Mouse (Mus musculus): ENCODE results near the gene Rft1. TPM values are rescaled to one million over a fixed set of nuclear protein-coding genes. Genes with fewer than 3 reads are reported as not detected.

Gene Rft1
- polyA plus RNA-seq, 1 experiment from 2014 or later: 8.4 TPM

DNA sequence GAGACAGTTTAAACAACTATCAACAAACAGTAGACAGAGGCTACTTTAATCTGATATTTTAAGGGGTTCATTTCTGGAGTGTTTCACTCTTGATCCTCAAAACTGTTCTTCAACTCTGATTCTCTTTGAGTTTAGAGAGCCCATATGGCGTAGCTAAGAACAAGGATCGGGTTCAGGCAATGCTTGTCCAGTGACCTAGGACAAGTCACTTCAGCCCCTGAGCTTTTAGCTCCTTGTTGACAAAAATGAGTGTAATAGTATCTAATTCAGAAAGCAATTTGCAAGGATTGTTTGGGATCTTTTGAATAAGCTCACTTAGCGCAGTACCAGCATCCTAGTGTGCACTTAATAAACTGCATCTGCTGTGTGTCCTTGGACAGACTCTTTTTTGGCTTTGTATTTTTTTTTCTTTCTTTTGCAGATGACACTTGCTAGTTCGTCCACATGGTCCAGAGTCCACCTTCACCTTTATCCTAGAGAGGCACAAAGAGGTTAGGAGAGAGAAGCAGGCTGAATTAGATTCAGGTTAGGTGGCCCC is 600 bp downstream of the Rft1 start:
- H3K9me3 ChIP-seq (ENCODE audit: control insufficient read depth): no peaks in the 10 kb centered on the region
- H3K4me2 ChIP-seq (replicated peaks; ENCODE audit: low read depth): peak overlapping the region; percentile 64
- peaks cover 12% of the 10 kb centered on the region for H3K36me3 ChIP-seq (ENCODE audit: control insufficient read depth, insufficient read depth)
- H3K4me1 ChIP-seq (replicated peaks; ENCODE audit: control insufficient read depth, insufficient read depth, low read length): no peaks in the 10 kb centered on the region
- peak overlapping the region; percentile 86 for H3K27ac ChIP-seq (ENCODE audit: low read depth, low read length)
- TF ChIP-seq CTCF (IDR thresholded peaks at IDR 0.05; ENCODE audit: low read depth): no peak
- 25% methylated on average over 4 of the region's 4 CpGs for WGBS
- H3K9ac ChIP-seq (ENCODE audit: low read depth, low read length): peak overlapping the region; percentile 82
- H3K27me3 ChIP-seq (replicated peaks; ENCODE audit: control insufficient read depth, insufficient read depth, low read length): no peaks in the 10 kb centered on the region
- peak overlapping the region; percentile 67 for H3K4me3 ChIP-seq (ENCODE audit: low read depth, low read length)
- no peak for ATAC-seq

DNA sequence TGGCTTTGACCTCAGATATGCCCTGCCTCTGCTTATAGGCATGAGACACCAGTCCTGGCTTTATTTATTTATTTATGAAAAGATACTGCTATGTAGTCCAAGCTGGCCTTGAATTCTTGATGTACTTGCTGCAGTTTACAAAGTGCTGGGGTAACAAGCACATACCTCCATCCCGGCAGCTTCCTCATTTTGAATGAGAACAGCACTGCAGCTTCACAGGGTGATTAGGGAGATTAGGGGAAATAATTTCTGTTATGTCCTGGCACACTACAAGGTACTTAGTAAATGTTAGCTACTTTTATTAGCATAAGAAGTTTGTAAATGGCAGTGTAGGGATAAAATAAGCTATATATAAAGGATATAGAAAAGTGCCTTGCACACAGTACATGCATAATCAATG is 1.4 kb downstream of the Rft1 start:
- WGBS: 84% methylated on average over 1 of the region's 1 CpGs
- Histone ChIP-seq H3K9me3 (ENCODE audit: control insufficient read depth) (no peaks in the 10 kb centered on the region), H3K27ac (ENCODE audit: low read depth, low read length) (no peak overlapping the region), H3K4me3 (ENCODE audit: low read depth, low read length) (no peak overlapping the region), H3K9ac (ENCODE audit: low read depth, low read length) (no peak overlapping the region), H3K4me2 (replicated peaks; ENCODE audit: low read depth) (no peak overlapping the region), H3K36me3 (ENCODE audit: control insufficient read depth, insufficient read depth) (peaks cover 20% of the 10 kb centered on the region), H3K4me1 (replicated peaks; ENCODE audit: control insufficient read depth, insufficient read depth, low read length) (no peaks in the 10 kb centered on the region), H3K27me3 (replicated peaks; ENCODE audit: control insufficient read depth, insufficient read depth, low read length) (no peaks in the 10 kb centered on the region)
- TF ChIP-seq CTCF (IDR thresholded peaks at IDR 0.05; ENCODE audit: low read depth): no peak
- no peak for ATAC-seq

DNA sequence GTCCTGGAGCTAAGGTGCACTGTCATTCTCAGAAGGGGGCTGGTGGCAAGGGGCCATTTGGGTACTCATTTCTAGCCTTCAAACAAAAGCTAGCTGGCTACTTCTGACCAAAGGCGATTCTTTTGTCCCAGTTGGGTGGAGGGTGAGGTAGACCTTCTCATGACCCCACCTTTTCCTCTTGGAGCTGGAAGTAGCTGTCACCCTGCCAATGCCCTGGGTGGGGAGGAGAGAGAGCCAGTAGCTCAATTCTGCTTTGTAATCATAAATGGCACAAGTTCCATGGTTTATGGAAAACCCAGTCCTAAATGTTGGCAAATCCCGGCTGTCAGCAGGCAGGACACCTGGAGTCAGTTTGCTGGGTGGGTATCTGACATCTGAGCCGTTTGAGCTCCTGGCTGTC is 11.9 kb downstream of the Rft1 start:
- Histone ChIP-seq H3K9me3 (ENCODE audit: control insufficient read depth) (no peaks in the 10 kb centered on the region), H3K4me2 (replicated peaks; ENCODE audit: low read depth) (no peak overlapping the region), H3K4me3 (ENCODE audit: low read depth, low read length) (no peak overlapping the region), H3K4me1 (replicated peaks; ENCODE audit: control insufficient read depth, insufficient read depth, low read length) (no peaks in the 10 kb centered on the region), H3K36me3 (ENCODE audit: control insufficient read depth, insufficient read depth) (peaks cover 70% of the 10 kb centered on the region), H3K27me3 (replicated peaks; ENCODE audit: control insufficient read depth, insufficient read depth, low read length) (no peaks in the 10 kb centered on the region), H3K27ac (ENCODE audit: low read depth, low read length) (no peak overlapping the region), H3K9ac (ENCODE audit: low read depth, low read length) (no peak overlapping the region)
- WGBS: 72% methylated on average over 3 of the region's 3 CpGs
- ATAC-seq: no peak
- TF ChIP-seq CTCF (IDR thresholded peaks at IDR 0.05; ENCODE audit: low read depth): no peak

DNA sequence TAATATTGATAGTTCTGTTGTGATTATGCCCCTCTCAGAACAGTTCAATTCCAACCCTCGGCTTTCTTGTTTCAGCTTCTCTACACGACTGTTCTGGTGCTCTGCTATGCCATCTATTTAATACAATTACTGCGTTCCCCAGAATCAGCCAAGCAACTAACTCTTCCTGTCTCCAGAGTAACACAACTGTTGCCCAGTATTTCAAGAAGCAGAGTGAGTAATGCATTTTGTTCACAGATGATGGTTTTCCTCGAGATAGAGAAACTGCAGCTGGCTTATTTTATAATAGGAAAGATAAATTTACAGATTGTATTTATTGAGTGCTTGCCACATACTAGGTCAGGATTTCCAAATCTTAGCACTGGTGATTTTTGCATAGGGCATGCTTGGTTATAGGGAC is 12.4 kb downstream of the Rft1 start:
- no peak for ATAC-seq
- Histone ChIP-seq H3K4me2 (replicated peaks; ENCODE audit: low read depth) (no peak overlapping the region), H3K4me1 (replicated peaks; ENCODE audit: control insufficient read depth, insufficient read depth, low read length) (no peaks in the 10 kb centered on the region), H3K27ac (ENCODE audit: low read depth, low read length) (no peak overlapping the region), H3K4me3 (ENCODE audit: low read depth, low read length) (no peak overlapping the region), H3K9me3 (ENCODE audit: control insufficient read depth) (no peaks in the 10 kb centered on the region), H3K9ac (ENCODE audit: low read depth, low read length) (no peak overlapping the region), H3K36me3 (ENCODE audit: control insufficient read depth, insufficient read depth) (peaks cover 68% of the 10 kb centered on the region), H3K27me3 (replicated peaks; ENCODE audit: control insufficient read depth, insufficient read depth, low read length) (no peaks in the 10 kb centered on the region)
- 76% methylated on average over 4 of the region's 4 CpGs for WGBS
- TF ChIP-seq CTCF (IDR thresholded peaks at IDR 0.05; ENCODE audit: low read depth): no peak

DNA sequence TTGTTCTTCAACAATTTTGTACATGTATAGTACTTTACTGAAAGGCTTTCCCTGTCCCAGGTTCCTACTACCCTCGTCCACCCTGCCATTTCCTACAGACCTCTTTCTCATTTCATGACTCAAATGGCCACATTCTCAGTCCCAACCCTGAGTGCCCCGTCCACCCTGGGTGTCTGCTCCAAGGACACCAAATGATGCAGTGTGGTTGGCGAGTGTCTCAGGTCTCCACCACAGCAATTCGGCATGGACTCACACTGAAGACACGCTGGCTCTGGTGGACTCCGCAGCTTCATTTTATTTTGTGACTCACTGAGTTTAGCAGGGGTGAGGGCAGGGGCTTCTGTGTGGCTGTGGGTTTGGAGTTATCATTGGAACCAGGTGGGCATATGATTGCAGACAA is 16.0 kb downstream of the Rft1 start:
- no peaks in the 10 kb centered on the region for H3K27me3 ChIP-seq (replicated peaks; ENCODE audit: control insufficient read depth, insufficient read depth, low read length)
- H3K36me3 ChIP-seq (ENCODE audit: control insufficient read depth, insufficient read depth): peaks cover 68% of the 10 kb centered on the region
- H3K4me1 ChIP-seq (replicated peaks; ENCODE audit: control insufficient read depth, insufficient read depth, low read length): no peaks in the 10 kb centered on the region
- no peak overlapping the region for H3K4me3 ChIP-seq (ENCODE audit: low read depth, low read length)
- no peak overlapping the region for H3K9ac ChIP-seq (ENCODE audit: low read depth, low read length)
- H3K4me2 ChIP-seq (replicated peaks; ENCODE audit: low read depth): no peak overlapping the region
- no peak for ATAC-seq
- H3K9me3 ChIP-seq (ENCODE audit: control insufficient read depth): no peaks in the 10 kb centered on the region
- 90% methylated on average over 6 of the region's 6 CpGs for WGBS
- no peak overlapping the region for H3K27ac ChIP-seq (ENCODE audit: low read depth, low read length)
- TF ChIP-seq CTCF (IDR thresholded peaks at IDR 0.05; ENCODE audit: low read depth): no peak

DNA sequence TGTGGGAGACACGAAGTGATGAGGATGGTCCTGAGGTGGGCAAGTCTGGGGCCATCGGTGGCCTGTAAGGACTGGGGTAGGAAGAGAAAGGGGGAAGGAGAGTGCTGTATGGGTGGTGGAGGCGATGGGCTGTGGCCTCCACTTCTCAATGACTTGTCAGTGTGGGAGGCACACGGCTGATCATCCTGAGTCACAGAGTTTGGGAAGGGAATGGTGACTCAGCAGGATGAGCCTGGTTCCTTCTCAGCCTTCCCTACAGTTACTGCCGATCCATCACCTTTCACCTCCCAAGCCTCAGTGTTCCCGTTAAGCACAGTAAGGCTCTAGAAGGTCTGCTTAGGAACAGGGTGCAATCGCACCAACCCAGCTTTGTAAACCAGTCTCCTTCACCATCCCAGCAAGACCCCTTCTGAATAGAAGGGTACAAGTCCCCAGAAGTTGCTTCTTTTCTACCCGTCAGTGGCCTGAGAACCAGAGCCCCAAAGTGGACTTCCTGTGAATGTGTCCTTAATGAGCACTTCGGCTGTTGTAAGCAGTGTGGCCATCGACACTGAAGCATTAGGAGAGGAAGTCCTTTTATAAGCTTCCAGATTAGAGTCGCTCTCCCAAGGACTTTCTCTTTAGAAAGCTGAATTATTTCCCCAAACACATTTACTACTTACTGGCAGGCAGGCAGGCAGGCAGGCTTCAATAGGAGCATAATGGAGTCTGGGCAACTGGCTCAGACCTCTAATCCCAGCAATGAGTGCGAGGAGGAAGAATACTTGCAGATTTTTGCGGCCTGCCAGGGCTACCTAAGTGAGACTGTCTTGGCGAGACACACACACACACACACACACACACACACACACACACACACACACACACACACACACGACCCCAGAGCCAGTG is 17.2 kb downstream of the Rft1 start:
- no peak for TF ChIP-seq CTCF (IDR thresholded peaks at IDR 0.05; ENCODE audit: low read depth)
- Histone ChIP-seq H3K27me3 (replicated peaks; ENCODE audit: control insufficient read depth, insufficient read depth, low read length) (no peaks in the 10 kb centered on the region), H3K27ac (ENCODE audit: low read depth, low read length) (no peak overlapping the region), H3K4me3 (ENCODE audit: low read depth, low read length) (no peak overlapping the region), H3K9me3 (ENCODE audit: control insufficient read depth) (no peaks in the 10 kb centered on the region), H3K4me2 (replicated peaks; ENCODE audit: low read depth) (no peak overlapping the region), H3K36me3 (ENCODE audit: control insufficient read depth, insufficient read depth) (peaks cover 71% of the 10 kb centered on the region), H3K4me1 (replicated peaks; ENCODE audit: control insufficient read depth, insufficient read depth, low read length) (no peaks in the 10 kb centered on the region), H3K9ac (ENCODE audit: low read depth, low read length) (no peak overlapping the region)
- ATAC-seq: no peak
- 71% methylated on average over 15 of the region's 15 CpGs for WGBS
